Mouse (Mus musculus) erythroblast, adult 5-6 weeks (primary cell): ENCODE data around the gene Emid1. TPM values are rescaled to one million over a fixed set of nuclear protein-coding genes. Genes with fewer than 3 reads are reported as not detected.

Experiments
- ATAC-seq: replicated peaks from 2 replicates; pipeline ENCODE4 v1.8.0; 2016; ENCODE audit warnings: moderate number of reproducible peaks, mild to moderate bottlenecking, moderate TSS enrichment, inconsistent platforms; ENCODE audit not compliant: poor library complexity, low FRiP score, severe bottlenecking
- total RNA-seq, 2 experiments: library from RNA; stranded (forward) in 1 of 2; stranded (reverse) in 1 of 2; fragments of 150-400 nt in 1 of 2; fragments of 200-764, 138-1000 nt in 1 of 2; gene quantifications; 2 replicates each; pipeline versions ENCODE4 v1.2.3 to v1.2.4; 2015 to 2017; ENCODE audit warnings: low replicate concordance in 2 of 2

The Emid1 gene
- total RNA-seq (2015; ENCODE audit: low replicate concordance) (1.0 TPM in 1 of 2 replicates, not detected in the other), total RNA-seq (2017; ENCODE audit: low replicate concordance) (0.26 and 0.42 TPM in 2 replicates)

- no peak for ATAC-seq
Observed at GRCm38 (mm10) chr11:5151680-5152337, at the start of gene Emid1. Gene Emid1, minus strand, starts transcription at chr11:5152257.

GRCm38 (mm10) chr11:5199879-5200278 lies 47.8 kb upstream of the Emid1 start:
- ATAC-seq = no peak

GRCm38 (mm10) chr11:5197068-5197467 lies 45.0 kb upstream of the Emid1 start:
- no peak for ATAC-seq

- no peak for ATAC-seq
Observed at GRCm38 (mm10) chr11:5196583-5196982, 44.5 kb upstream of the Emid1 start.

GRCm38 (mm10) chr11:5193576-5193881 lies 41.5 kb upstream of the Emid1 start:
- no peak for ATAC-seq

- no peak for ATAC-seq
Observed at GRCm38 (mm10) chr11:5192840-5193575, 41.0 kb upstream of the Emid1 start.

- ATAC-seq = no peak
Observed at GRCm38 (mm10) chr11:5192084-5192516, 40.0 kb upstream of the Emid1 start.

- ATAC-seq = no peak
Observed at GRCm38 (mm10) chr11:5189239-5189933, 37.3 kb upstream of the Emid1 start.

GRCm38 (mm10) chr11:5188170-5188569 lies 36.1 kb upstream of the Emid1 start:
- ATAC-seq = no peak

GRCm38 (mm10) chr11:5184832-5185231 lies 32.8 kb upstream of the Emid1 start:
- no peak for ATAC-seq

GRCm38 (mm10) chr11:5184250-5184649 lies 32.2 kb upstream of the Emid1 start:
- no peak for ATAC-seq

GRCm38 (mm10) chr11:5182870-5183269 lies 30.8 kb upstream of the Emid1 start:
- no peak for ATAC-seq

GRCm38 (mm10) chr11:5181850-5182404 lies 29.9 kb upstream of the Emid1 start:
- ATAC-seq = peak; percentile 44; the same call in 1 of the 2 replicates

GRCm38 (mm10) chr11:5179391-5179790 lies 27.3 kb upstream of the Emid1 start:
- no peak for ATAC-seq

- ATAC-seq = no peak
Observed at GRCm38 (mm10) chr11:5177171-5177570, 25.1 kb upstream of the Emid1 start.

GRCm38 (mm10) chr11:5176685-5177084 lies 24.6 kb upstream of the Emid1 start:
- ATAC-seq = no peak

GRCm38 (mm10) chr11:5175866-5176265 lies 23.8 kb upstream of the Emid1 start:
- no peak for ATAC-seq

GRCm38 (mm10) chr11:5175141-5175540 lies 23.1 kb upstream of the Emid1 start:
- ATAC-seq = no peak

GRCm38 (mm10) chr11:5172861-5173260 lies 20.8 kb upstream of the Emid1 start:
- ATAC-seq = no peak

GRCm38 (mm10) chr11:5167311-5167710 lies 15.3 kb upstream of the Emid1 start:
- no peak for ATAC-seq
